Mouse (Mus musculus): ENCODE data around the gene Kif17. TPM values are rescaled to one million over a fixed set of nuclear protein-coding genes. Genes with fewer than 3 reads are reported as not detected.

Kif17 gene
- polyA plus RNA-seq, 1 experiment: 0.52 TPM

GRCm38 (mm10) chr4:138259482-138259881, 9.2 kb downstream of the Kif17 start:
- DNase-seq (ENCODE audit: low spot score): no peak

DNA sequence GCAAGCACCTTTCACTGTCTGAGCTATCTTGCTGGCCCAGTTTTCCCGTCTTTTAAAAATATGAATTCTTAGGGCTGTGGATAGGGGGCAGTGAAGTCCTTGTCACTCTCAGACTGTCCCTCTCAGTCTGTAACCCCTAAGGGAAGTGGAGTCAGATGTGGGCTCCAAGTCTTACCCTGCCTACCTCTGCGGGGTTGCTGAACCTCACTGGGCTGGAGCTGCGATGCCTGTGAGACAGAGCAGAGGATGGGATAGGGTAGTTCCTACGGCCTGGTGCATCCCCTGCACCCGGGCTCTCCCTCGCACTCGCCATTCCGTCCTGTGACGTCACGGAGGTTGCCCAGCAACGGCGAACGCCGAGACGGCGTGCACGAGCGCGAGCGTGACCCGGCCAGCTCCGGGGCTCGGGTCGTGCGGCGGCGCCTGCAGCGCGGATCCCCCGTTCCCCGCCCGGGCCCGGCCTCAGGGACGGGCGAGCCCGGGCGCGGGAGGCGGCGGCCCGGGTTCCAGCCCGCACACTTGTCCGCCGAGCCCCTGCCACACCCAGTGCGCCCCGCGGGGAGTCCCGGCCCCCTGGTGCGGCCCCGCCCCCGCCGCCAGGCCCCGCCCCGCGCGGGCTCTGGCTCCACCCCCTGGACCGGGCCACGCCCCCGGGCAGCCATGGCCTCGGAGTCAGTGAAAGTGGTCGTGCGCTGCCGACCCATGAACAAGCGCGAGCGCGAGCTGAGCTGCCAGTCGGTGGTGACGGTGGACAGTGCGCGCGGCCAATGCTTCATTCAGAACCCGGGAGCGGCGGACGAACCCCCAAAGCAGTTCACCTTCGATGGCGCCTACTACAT, 11.8 kb downstream of the Kif17 start:
- peak; percentile 78 for DNase-seq (ENCODE audit: low spot score)

DNA sequence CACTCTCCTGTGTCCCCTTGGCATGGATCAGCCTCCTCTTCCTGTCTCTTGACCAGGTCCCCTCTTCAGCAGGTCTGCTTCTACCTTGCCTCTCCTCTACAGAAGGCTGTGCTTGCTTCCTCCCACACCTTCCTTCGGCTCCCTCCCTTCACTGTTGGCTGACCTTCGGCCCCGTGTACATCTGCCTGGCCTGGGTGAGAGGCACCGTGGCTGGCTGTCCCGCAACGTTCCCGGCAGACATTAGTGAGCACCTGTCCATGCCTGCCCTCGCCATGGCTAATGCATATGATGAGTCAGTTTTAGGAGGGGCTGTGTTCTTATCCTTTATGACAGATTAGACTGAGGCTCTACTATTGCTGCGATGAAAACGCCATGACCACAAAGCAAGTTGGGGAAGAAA, 17.6 kb downstream of the Kif17 start:
- no peak for DNase-seq (ENCODE audit: low spot score)

DNA sequence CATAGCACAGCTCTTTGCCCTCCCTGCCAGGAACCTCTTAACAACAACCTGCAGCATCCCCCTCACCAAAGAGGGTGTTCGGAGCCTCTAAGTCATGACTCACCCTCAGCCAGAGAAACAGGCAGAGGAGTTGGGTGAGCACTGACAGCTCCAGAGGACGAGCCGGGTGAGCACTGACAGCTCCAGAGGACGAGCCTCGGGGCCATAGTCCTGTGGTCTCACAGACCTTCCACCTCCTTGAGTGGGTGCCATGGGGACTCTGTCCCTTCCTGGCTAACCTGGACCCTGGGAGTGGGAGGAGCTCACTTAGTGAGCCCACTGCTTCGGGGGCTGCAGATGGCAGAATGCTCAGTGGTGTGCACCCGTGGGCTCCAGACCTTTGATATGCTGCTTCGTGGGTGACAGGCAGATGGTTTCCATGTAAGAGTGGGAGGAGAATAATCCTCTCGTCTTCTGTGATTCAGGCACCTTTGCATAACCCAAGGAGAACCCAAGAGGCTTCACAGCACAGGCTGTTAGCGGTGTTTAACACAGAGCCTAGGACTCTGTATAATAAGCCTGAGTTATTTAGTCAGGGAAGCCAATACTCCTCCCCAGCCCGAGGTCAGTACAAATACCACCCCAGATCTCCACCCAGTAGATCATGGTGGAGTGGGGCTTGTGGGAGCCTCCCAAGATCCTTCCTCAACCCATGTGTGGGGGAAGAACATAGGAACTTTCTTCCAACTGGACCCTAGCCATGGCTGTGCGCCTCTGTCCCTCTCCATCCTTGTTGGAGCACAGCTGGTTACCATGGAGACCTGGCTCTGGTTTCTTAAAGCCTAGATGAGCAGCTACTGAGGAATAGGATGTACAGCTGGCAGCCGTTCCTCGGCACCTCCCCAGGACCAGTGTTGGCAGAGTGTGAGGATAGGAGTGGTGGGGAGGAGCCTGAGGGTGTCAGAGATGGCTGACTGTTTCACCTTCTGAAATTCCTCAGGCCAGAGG, 22.1 kb downstream of the Kif17 start:
- no peak for DNase-seq (ENCODE audit: low spot score)

- no peak for DNase-seq (ENCODE audit: low spot score)
These were observed 28.1 kb downstream of the Kif17 start for GRCm38 (mm10) chr4:138278346-138278745.

DNA sequence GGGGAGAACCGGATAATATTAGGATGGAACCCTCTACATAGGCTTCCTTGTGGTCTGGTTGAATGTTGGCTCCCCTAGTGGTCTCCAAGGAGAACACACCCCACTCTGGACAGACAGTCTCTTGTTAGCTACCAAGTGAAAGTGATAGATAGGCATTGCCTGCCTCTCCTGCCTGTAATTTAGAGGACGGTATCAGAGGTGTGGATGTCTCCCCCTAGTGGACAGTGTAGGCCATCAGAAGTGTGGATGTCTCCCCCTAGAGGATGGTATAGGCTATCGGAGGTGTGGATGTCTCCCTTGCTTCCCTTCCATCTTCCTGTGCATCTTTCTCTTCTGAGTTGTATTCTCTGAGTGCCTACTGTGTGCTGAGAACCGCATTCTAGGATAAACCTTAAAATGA, 32.6 kb downstream of the Kif17 start:
- no peak for DNase-seq (ENCODE audit: low spot score)

GRCm38 (mm10) chr4:138286411-138286810, 36.2 kb downstream of the Kif17 start:
- DNase-seq (ENCODE audit: low spot score): no peak

GRCm38 (mm10) chr4:138288691-138289090, 38.5 kb downstream of the Kif17 start:
- DNase-seq (ENCODE audit: low spot score): no peak

- no peak for DNase-seq (ENCODE audit: low spot score)
These were observed 41.8 kb downstream of the Kif17 start for GRCm38 (mm10) chr4:138292028-138292427.

- DNase-seq (ENCODE audit: low spot score): no peak
These were observed 43.2 kb downstream of the Kif17 start for GRCm38 (mm10) chr4:138293261-138293948.

DNA sequence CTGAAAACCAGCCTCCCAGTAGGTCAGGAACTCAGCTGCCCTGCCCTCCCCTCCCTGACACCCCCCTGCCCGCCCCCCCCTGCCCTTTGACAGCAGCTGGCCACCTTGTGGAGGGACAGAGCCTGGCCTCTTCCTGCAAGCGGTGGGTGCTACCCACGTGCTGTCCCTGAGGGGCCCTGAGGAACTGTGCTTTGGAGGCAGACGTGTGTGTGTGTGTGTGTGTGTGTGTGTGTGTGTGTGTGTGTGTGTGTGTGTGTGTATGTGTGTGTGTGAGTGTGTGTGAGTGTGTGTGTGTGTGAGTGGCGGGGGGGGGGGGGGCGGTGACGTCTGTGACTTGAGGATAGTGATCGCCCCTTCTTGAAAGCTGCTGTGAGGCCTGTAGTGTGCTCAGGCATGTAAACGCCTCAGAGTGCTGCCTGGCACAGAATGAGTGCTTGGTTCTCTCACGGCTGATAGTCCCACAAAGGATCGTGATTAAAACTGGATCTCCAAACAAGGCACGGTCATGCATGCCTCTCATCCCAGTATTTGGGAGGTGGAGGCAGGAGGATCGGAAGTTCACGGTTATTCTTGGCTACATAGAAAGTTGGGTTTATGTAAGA, 43.8 kb downstream of the Kif17 start:
- DNase-seq (ENCODE audit: low spot score): no peak

DNA sequence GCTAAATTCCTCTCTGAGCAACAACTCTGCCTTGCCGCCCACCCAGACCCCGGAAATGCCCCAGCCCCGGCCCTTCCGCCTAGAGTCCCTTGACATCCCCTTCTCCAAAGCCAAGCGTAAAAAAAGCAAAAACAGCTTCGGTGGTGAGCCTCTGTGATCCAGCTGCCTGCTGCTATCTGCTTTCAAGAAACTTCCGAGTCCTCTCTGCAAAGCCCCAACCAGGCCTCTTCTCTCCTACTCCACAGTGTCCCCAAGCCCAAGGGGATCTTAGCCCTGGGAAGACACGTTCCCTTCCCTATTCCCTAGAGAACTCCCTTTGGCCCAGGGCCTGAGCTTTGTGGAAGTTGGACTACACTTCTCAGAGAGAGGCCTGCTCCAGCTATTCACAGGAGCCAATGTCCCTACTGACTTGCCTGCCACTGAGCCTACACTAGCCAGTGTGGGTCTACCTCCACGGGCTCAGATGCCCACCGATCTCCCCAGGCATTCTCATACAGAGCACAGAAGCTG, 51.1 kb downstream of the Kif17 start:
- DNase-seq (ENCODE audit: low spot score): no peak

DNA sequence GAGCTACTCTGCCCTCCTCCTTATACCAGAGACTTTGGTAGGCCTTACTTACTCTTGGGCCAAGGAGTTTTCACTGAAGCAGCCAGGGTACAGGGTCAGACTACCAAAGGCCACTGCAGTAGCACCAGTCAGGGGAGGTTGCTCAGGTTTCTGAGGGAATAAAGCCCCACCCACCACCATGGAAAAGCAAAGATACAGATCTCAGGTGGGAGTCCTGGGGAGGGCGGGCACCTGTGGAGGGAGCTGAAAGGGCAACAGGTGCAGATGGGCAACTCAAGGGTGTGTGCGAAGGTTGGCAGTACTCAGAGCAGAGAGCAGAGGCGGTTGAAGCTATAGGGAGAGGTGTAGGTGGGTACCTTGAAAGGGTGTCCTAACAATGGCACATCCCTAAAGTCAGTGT, 52.8 kb downstream of the Kif17 start:
- DNase-seq (ENCODE audit: low spot score): no peak

- no peak for DNase-seq (ENCODE audit: low spot score)
These were observed 53.5 kb downstream of the Kif17 start for GRCm38 (mm10) chr4:138303742-138304141.

GRCm38 (mm10) chr4:138304340-138305104, 54.3 kb downstream of the Kif17 start, which contains the start of gene Ddost:
Ddost (plus strand) TSS chr4:138304730.
- DNase-seq (ENCODE audit: low spot score): peak; percentile 91

GRCm38 (mm10) chr4:138307025-138307424, 56.8 kb downstream of the Kif17 start:
- no peak for DNase-seq (ENCODE audit: low spot score)

DNA sequence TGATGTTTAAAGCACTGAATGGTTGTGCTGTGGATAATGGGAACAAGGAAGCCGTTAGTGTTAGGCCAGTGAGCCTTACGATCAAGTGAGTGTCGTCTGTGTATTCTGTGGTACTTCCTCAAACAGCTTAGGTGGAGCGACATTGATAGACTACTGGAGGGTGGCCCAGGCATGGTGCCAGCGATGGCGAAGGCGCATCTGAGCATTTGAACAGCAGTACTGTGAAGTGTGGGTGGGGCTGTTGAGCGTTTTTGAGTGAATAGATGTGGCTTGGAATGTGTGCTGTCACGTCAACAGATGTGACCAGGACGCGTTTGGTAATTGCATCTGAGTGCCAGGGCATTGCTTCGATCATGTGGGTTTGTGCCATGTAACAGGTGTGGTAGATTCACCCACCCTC, 57.5 kb downstream of the Kif17 start:
- DNase-seq (ENCODE audit: low spot score): no peak

DNA sequence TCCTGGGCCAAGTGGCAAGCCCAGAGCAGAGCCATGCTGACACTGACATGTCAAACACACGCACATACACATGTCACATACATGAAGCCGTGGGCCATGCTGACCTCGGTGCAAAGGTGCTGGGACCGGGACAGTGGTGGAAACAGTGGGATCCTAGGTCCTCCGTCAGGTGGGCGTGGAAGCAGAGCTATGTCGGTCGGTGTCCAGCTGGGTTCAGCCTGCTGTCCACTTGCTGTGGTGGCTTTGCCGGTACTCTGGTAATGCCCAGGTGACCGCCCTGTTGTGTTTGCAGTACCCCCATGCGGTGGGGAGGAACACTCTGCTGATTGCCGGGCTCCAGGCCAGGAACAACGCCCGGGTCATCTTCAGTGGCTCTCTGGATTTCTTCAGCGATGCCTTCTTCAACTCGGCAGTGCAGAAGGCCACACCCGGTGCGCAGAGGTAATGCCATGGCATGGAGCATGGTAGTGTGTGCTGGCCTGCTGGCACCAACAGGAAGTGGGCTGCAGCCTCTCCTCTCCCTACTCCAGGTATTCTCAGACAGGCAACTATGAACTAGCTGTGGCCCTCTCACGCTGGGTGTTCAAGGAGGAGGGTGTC, 60.2 kb downstream of the Kif17 start:
- DNase-seq (ENCODE audit: low spot score): no peak

- no peak for DNase-seq (ENCODE audit: low spot score)
These were observed 61.4 kb downstream of the Kif17 start for GRCm38 (mm10) chr4:138311595-138311994.

DNA sequence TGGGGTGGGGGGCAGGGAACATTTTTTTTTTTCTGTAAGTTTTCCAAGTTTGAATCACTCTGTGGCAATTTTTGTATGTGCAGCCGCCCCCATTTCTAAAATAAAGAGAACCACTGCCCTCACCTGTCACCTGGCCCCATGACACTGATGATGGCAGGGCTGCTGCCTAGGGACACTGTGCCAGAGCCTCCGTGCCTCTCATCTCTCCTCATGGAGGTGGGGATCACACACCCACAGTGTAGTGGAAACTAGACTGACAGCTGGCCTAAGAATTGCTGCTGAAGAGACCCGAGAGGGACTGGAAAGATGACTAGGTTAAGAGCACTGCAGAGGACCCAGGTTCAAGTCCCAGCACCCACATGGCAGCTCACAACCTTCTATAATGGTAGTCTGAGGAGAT, 61.9 kb downstream of the Kif17 start:
- no peak for DNase-seq (ENCODE audit: low spot score)

All from urinary bladder, adult 2 months (tissue).